Mouse (Mus musculus): Measurements from ENCODE around the gene Alb.

DNA sequence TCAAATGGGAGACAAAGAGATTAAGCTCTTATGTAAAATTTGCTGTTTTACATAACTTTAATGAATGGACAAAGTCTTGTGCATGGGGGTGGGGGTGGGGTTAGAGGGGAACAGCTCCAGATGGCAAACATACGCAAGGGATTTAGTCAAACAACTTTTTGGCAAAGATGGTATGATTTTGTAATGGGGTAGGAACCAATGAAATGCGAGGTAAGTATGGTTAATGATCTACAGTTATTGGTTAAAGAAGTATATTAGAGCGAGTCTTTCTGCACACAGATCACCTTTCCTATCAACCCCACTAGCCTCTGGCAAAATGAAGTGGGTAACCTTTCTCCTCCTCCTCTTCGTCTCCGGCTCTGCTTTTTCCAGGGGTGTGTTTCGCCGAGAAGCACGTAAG, at the start of gene Alb:
- no peak for TF ChIP-seq GATA1 (IDR thresholded peaks at IDR 0.05; ENCODE audit: low read length)
- no peak for TF ChIP-seq TAL1 (IDR thresholded peaks at IDR 0.05; ENCODE audit: low read length)

Measured in erythroblast, embryonic 14.5 days (primary cell).